Mouse (Mus musculus): ENCODE data around the gene Abca4.
"Not testable (repeated sequence)": the region's sequence is repeated elsewhere in the genome, so short reads cannot be mapped to it uniquely, and the experiment has no call there.

Abca4 gene

GRCm38 (mm10) chr3:122207766-122208165, 163.5 kb downstream of the Abca4 start:
- in situ Hi-C loops (cut with MboI; ENCODE audit: low sequenced_read_pairs): no loop called here

GRCm38 (mm10) chr3:122208296-122209225, 164.3 kb downstream of the Abca4 start:
- in situ Hi-C loops (cut with MboI; ENCODE audit: low sequenced_read_pairs): no loop called here

DNA sequence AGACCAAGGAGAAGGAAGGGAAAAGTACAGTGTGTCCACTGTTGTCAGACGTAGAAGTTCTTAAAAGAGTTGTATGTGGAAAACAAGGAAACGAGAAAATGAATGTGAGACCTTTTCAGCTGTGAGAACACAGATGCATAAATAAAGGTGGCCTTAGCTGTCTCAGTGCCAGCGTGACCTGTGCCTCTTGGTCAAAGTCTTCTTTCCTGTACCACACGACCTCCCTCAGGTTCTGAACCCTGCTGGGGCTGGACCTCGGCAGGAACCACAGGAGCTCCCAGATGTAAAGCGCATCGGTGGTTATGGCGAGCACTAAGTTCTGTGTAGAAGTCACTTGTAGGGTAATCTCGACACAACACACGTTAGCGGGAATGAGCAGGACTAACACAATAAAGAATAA, 165.3 kb downstream of the Abca4 start:
- in situ Hi-C loops (cut with MboI; ENCODE audit: low sequenced_read_pairs): no loop called here

DNA sequence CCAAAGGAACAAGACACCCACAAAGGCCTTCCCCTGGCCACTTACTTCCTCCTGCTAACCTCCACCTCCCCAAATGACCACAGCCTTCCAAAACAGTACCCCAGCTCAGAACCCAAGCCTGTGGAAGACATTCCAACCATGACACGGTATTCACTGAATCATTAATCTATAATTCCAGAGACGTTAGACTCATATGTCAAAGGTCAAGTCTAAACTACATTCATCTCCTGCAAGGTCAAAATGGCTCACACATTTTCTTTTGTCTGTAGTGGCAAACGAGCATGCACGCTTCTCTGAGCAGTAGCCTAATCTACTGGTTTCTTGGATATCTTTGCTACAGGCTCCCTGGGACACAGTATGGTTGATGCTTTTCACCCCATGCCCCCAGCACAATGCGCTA, 166.2 kb downstream of the Abca4 start:
- in situ Hi-C loops (cut with MboI; ENCODE audit: low sequenced_read_pairs): no loop called here

GRCm38 (mm10) chr3:122210846-122211245, 166.6 kb downstream of the Abca4 start:
- in situ Hi-C loops (cut with MboI; ENCODE audit: low sequenced_read_pairs): no loop called here

DNA sequence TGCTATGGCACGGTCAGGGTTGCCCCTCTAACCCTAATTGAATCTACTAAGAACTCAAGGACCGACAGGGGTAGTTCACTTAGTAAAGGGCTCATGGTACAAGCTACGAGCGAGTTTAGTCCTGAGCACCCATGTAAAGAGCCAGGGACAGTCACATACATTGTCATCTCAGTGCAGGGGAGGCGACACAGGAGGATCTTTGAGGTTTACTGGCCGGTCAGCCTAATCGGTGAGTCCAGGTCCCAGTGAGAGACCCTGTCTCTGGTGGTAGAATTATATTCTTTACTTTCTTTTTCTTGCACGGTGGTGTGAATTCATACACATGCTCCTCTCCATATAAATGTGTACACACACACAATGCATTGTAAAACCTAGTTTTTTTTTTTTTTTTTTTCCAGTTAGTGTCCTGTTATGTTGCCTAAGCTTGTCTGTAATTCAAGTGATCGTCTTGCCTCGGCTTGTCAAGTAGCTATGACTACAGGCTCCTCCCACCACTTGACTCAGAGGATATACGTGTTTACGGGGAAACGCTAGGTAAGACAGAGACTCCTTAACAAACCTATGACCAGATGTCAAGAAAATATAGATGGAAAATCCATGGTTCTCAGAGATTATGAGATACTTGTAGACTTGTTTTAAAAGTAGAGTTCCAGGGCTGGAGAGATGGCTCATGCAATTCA, 167.3 kb downstream of the Abca4 start:
- in situ Hi-C loops (cut with MboI; ENCODE audit: low sequenced_read_pairs): no loop called here

GRCm38 (mm10) chr3:122221240-122222036, 177.2 kb downstream of the Abca4 start:
- in situ Hi-C loops (cut with MboI; ENCODE audit: low sequenced_read_pairs): no loop called here

DNA sequence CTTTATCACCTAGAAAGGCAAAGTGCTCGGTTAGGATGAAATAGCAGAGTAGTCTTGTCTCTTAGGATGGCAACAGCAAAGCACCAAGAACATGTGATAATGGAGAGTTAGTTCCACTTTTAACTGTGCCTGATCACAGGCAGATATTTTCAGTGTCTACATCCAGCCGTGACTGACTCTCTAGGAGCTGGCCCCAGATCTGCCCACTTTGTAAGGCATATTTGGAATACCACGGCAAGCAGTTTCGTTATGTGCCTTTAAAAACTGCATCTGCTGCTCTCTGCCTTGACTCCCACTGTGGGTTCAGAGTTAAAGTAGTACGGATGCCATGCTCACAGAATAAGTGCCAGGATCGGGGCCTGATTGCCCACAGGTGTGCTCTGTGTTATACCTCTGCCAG, 182.7 kb downstream of the Abca4 start:
- in situ Hi-C loops (cut with MboI; ENCODE audit: low sequenced_read_pairs): not testable (repeated sequence)
